Mouse (Mus musculus) CD4-positive, CD25-positive, alpha-beta regulatory T cell, adult 4 months (primary cell): Measurements from ENCODE around the gene Samd10. TPM values are rescaled to one million over a fixed set of nuclear protein-coding genes. Genes with fewer than 3 reads are reported as not detected.

Source experiments
- ATAC-seq: one replicate; pipeline ENCODE4 v1.8.0; 2017
- polyA plus RNA-seq, 2 experiments: library from polyadenylated mRNA; unstranded; fragments of 100-300 nt; shearing (Covaris generic); gene quantifications; one replicate each; pipeline ENCODE4 v1.2.1; 2017

The Samd10 gene
- polyA plus RNA-seq, 2 experiments from 2014 or later, result 5.9 to 7.1 TPM

DNA sequence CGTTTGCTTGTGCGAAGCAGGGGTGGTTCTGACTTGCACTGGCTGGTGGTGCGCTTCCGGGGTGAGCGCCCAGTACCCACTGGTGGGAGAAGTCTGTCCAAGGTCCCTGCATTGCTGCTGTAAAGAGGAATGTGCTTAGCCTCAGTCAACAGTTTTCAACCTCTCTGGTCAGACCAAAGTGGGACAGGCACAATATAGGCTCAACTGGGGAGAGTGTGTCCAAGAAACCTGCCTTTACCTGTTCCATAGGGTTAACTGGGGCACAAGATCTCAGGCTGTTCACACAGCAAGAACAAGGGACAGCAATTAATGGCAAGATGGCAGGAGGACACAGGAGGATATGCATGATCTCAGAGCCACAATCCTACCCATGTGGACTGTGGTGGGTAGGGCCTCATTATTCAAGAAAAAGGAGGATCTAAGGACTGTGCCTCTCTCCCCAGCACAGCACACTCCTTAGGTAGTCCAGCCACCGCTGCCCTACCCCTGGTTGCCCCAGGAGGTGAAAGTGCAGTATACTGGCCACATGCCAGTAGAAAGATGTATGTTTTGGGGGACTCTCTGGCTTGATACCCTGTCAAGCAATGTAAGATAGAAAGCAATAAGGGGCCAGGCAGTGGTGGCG lies 24.0 kb downstream of the Samd10 start:
- ATAC-seq, result no peak

DNA sequence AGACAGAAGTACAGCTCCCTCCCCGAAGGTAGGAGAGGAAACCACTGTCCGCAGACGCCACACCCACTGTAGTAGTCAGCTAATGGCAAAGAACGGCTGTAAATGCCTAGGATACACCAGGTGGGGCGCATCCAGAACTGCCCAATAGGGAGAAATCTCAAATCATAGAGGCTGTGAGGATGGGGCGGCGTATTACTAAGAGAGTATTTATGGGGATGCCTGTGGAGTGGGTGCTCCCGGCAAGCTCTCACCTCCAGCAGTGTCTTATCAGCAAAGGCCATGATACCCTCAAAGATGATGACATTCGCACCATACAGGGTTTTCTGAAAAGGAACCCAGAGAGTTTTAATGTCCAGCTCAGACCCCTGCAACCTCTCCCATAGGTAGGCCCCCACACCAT lies 25.1 kb downstream of the Samd10 start:
- no peak for ATAC-seq

DNA sequence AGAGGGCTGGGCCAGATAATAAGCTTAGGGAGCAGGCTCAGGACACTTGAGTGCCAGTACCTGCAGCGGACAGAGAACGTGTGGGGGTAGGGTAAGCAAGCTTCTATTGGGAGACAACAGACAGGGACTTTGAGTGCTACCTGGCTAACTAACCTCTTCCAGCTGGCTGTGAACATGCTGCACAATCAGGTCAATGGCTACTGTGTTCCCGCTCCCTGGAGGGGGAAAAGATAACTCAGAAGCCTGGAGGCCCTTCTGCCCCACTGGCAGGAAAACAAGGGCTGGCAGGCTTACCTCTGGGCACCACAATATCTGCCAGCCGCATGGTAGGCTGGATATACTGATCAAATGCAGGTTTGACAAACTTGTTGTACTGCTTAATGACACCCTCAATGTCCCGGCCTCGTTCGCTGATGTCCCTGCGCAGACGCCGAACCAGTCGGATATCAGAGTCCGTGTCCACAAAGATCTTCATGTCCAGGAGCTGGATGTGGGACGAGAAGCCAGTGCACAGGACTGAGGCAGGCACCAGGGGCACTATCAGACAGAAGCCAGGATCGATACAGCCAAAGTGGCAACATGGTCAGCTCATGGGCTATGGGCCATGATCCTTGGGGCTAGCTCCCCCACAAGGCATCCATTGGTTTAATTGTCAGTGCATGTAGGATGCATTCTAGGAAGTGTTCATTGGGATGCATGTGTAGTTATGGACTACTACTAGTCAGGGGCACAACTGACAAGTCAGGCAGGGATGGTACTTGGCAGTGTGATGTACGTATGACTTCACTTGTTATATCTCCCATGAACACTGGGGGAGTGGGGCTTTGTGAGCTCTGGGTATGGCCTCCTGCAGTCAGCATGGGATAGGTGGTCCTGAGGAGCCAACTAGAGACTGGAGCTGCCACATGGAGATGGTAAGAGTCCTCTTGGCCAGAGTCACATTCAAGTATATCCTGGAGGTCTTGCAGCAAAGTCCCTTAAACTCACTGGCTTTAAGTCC lies 25.8 kb downstream of the Samd10 start:
- ATAC-seq, result no peak

DNA sequence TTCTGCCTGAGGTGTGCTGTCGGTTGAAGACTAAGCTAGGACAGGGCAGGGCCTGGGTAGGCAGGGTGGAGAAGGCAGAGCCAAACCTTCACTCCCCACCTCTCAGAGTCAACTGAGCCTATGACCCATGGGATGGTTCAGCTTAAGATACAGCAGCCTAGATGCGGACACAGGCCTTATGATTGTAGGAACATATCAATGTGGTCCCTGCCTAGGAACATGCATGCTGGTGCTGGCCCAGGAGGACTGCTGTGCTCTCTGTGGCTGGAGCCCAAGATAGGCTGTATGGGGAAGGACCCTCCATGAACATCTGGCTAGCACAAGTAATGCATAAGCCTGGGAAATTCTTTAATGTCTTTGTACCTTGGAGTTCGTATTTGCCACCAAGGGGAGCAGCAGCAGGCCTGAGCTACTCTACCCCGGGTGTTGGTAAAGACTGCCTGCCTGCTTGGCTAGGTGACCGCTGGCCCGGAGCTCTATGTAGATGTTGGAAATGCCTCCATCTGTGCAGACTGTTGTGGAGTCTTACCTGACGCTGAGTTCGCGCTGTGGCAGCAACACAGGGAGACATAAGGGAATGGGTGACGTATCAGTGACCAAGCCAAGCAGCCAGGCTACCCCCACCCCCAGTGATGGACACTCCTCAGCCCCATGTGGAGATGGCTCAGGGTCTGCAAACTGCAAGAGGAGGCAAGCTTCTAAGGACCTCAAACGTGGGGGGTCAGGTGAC lies 26.9 kb downstream of the Samd10 start:
- ATAC-seq, result no peak

DNA sequence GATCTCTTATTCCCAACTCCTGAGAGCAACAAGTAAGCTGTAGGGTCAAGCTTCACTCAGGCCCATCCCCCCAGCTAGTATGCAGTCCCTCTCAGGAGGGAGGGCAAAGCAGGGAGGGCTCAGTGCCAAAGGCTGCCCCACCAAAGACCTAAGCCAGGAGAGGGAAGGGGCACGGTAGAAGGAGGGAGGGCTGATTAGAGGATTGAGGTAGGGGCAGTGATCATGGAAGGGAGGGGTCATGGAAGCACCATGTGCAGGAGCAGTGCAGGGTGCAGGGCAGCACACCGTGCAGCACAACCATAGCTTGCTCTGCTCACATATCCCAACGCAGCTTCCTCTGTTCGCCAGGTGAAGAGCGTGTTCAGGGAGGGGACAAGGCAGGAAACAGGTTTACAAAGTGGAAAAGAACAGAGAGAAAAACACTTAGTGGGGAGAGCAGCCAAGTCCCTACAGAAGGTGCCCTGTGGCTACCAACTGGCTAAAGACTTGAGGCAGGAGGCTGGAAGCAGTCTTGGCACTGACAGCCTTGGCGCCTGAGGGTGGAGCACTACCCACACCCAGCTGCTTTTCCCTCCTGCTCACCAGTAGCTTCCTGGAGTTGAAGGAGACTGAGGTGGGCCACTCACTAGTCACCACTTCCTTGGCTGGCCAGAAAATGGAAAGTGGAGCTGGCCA lies 28.0 kb downstream of the Samd10 start:
- ATAC-seq, result no peak

DNA sequence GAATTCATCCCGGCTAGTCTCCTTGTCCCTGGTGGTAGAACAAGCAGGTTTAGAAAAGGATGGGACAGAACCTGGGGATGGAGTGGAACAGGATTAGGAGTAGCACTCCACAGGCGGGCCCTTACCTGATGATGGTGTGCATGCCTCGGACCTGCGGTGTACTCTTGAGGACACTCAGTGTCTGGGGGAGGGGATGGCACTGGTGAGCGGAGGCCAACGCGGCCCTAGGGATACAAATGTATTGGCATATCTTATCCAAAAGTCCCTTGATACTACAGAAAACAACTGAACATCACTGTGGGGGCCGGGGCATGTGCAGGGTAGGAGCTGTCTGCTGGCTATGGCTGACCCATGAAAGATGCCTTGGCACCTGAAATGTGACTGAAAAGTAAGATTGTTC lies 28.6 kb downstream of the Samd10 start:
- no peak for ATAC-seq

DNA sequence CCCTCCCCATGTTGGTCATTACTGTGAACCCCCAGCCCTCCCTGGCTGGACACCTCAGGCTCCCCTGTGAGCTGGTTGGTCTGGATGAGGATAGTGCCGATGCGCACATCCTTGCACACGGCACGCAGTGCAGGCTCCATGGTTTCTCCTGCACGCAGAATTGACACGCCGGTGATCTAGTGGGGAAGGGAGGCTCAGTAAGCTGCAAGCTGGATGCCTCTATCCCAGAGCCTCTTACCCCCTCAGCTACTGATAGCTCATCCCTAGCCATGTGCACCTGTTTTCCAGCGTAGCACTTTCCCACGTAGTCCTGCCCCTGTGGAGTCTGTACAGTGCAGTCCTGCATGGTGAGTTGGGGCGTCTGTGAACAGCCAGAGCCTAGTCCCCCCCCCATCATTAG lies 29.2 kb downstream of the Samd10 start:
- no peak for ATAC-seq

DNA sequence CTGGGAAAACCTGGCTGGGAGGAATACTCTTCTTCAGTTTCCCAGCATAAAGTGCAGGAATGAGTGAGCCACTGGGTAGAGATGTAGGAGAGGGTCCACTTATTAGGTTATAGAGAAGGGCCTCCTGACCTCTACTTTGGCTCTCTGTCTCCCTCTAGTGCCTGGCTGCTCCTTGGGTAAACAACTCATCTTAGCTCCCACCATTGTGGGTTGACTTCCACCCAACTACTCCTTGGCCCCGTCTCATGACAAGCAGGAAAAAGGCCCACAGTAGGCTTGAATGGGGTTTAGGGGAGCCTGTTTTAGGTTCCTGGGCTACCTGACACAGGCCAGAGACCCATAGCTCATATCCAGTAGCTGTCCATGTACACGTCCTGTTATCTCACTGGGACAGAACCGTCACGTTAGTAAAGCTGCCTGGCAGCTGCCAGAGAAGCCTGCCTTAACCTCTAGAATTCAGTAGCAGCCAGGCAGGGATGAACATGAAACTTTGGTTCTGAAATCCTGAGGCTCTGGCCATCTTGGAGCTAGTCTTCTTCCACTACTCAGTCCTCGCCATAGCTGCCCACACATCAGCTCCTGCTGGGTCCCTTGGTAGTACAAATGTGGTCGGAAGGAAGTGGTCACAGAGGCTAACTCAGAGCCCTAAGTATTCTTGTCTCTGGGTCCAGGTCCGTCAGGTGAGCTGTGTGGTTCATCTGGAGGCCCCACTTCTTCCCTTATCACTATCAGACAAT lies 30.6 kb downstream of the Samd10 start:
- ATAC-seq, result peak; percentile 77

DNA sequence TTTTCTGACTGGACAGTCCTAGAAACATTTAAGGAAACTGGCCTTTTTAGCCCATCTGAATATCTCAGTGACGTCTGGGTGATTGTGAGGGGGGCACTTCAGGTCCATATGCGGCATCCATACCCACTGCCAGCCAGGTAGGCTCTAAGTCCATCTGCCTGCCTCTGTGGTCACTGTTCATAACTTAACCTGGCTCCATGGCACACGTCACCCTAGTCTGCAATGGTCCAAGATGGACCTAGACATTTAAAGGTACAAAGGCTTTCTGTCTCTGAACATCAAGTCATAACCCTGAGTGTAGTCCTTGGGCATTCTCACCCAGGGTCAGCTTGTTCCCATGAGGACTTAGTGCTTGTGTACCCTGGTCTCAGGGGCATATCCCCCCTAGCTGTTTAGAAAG lies 31.7 kb downstream of the Samd10 start:
- no peak for ATAC-seq

DNA sequence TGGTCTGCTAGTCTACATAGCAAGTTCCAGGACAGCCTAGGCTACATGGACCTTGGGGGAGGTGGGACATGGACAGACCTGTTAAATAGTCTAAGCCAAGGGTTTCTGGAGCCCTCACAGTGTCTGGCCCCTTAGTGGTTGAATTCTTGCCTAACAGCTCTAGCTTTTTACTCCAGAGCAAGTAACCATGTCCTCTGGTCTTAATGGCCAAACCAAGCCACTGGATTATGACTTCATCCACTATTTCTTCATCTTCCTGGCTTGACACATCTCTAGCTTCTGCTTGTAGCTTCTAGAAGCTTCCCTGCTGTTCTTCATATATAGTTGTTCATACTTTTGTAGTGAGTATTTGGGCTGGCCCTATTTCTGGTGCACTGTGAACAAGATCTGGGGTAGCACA lies 45.2 kb downstream of the Samd10 start:
- no peak for ATAC-seq

DNA sequence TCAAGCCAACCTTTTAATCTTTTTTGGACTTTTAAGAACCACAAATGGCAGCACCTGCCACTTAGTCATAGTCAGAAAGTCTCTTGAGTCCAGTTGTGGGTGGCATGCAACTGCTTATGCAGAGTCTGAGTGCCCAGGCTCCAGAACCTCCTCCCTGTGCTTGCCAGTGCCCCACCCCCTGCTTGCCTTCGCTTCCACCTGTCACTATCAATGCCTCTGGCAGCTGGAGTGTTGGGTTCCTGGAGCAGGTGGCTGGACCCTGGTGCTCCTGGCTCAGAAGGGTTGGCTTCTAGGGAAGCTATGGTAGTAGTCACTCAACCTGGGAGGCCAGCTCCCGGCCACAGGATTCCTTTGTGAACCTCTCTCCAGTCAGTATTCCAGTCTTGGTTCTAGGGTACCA lies 48.8 kb downstream of the Samd10 start:
- no peak for ATAC-seq

DNA sequence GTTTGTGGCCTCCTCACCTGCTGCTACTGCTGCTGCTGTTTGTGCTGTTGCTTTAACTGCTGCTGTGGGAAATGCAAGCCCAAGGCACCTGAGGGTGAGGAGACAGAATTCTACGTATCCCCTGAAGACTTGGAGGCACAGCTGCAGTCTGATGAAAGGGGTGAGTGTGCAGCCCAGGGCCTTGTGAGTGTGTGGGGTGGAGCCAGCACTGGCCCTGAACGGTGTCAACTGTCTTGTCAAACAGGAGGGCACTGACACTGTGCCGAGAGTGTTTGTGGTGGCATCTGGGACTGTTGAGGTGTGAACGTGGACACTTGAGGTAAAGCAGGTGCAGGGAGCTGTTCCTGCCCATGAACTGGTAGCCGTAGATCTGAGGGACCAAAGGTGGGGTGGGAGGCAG lies 50.3 kb downstream of the Samd10 start:
- no peak for ATAC-seq

DNA sequence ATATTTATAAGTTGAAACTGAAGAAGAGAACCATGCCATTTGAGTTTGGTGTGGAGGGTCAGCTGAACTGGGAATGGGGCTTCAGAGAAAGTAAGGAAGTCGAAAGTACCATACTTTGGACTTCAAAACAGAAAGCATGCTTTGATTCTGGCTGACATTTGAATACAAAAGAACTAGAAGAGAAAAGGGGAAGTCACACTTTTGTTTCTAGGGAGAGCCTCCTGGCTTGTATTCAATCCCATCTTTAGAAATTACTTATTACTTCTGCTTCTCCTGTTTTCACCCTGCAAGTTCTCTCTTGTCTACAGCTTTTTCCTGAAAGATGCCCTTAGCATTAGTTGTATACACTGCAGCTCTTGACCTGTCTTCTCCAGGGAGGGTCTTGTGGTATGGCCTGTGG lies 50.8 kb downstream of the Samd10 start:
- no peak for ATAC-seq

DNA sequence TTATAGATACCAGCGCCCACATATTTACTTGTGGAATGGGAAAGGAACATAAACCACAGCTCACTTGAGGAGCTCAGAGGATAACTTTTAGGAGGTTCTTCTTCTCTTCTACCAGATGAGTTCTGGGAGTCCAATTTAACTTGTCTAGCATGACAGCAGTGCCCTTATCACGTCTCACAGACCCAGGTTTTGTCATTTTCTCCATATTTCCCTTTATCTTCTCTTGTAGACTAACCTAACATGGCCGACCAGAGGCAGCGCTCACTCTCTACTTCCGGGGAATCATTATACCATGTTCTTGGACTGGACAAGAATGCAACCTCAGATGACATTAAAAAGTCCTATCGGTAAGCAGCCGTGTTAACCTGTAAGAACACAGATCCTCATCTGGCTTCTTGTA lies 52.9 kb downstream of the Samd10 start:
- no peak for ATAC-seq

Other genes with a start within 250 kb of the Samd10 start
- 10 to 100 TPM; 16.4 to 23.4 TPM for gene Zgpat, start 234.3 kb downstream of the Samd10 start, polyA plus RNA-seq
- 10 to 100 TPM; 67.6 to 76.2 TPM for gene Arfrp1, start 233.8 kb downstream of the Samd10 start, polyA plus RNA-seq
- gene Lime1, start 219.1 kb downstream of the Samd10 start, polyA plus RNA-seq, result 100 to 1,000 TPM; 302 to 371 TPM
- 1 to 10 TPM; 3.4 to 4.3 TPM for gene Zbtb46, start 139.8 kb downstream of the Samd10 start, polyA plus RNA-seq
- gene Abhd16b, start 106.0 kb downstream of the Samd10 start, polyA plus RNA-seq, result not detected
- 100 to 1,000 TPM; 108 to 109 TPM for gene Tpd52l2, start 102.1 kb downstream of the Samd10 start, polyA plus RNA-seq
- gene Dnajc5, start 78.7 kb downstream of the Samd10 start, polyA plus RNA-seq, result 10 to 100 TPM; 39.4 to 46.7 TPM
- 100 to 1,000 TPM; 178 to 280 TPM for gene Uckl1, start 14.3 kb downstream of the Samd10 start, polyA plus RNA-seq
- 100 to 1,000 TPM in 1 of 2 experiments, 10 to 100 TPM in 1; 86.8 to 115 TPM for gene Prpf6, start 7.3 kb downstream of the Samd10 start, polyA plus RNA-seq
- gene Zfp512b, start 6.4 kb downstream of the Samd10 start, polyA plus RNA-seq, result 10 to 100 TPM; 19.0 to 45.0 TPM
- gene Gm29797, start 57.8 kb upstream of the Samd10 start, polyA plus RNA-seq, result not detected
- gene Sox18, start 72.4 kb upstream of the Samd10 start, polyA plus RNA-seq, result not detected
- gene Tcea2, start 81.1 kb upstream of the Samd10 start, polyA plus RNA-seq, result 10 to 100 TPM; 14.3 to 16.0 TPM
- 100 to 1,000 TPM; 174 to 198 TPM for gene Rgs19, start 94.8 kb upstream of the Samd10 start, polyA plus RNA-seq
- gene Lkaaear1, start 99.2 kb upstream of the Samd10 start, polyA plus RNA-seq, result not detected
- gene Oprl1, start 115.8 kb upstream of the Samd10 start, polyA plus RNA-seq, result not detected
- not detected for gene Myt1, start 164.1 kb upstream of the Samd10 start, polyA plus RNA-seq
- 10 to 100 TPM; 65.5 to 69.4 TPM for gene Pcmtd2, start 238.6 kb upstream of the Samd10 start, polyA plus RNA-seq